Mouse (Mus musculus): ENCODE measurements around the gene Serpinc1.

- no peak for TF ChIP-seq CTCF (IDR thresholded peaks at IDR 0.05; ENCODE audit: borderline replicate concordance, control insufficient read depth, extremely low read depth, insufficient read depth, low read length, poor library complexity)
- TF ChIP-seq POLR2A (IDR thresholded peaks at IDR 0.05; ENCODE audit: control insufficient read depth, extremely low read depth, insufficient read depth, low read length, poor library complexity), result no peak
These were observed 56.9 kb downstream of the Serpinc1 start for GRCm38 (mm10) chr1:161035281-161035785.

All from thymus, adult 2 months (tissue).